Mouse (Mus musculus) liver, adult 2 months (tissue): ENCODE data around the gene Etfrf1.

Experiments used
- CTCF ChIP-seq: fragments of 200-500 bp; IDR thresholded peaks from 2 replicates; pipeline ENCODE4 v1.5.1; 2011; ENCODE audit warnings: low read depth, low read length, control low read depth
- POLR2A ChIP-seq: fragments of 200-500 bp; IDR thresholded peaks from 2 replicates; pipeline ENCODE4 v1.6.1; 2011; ENCODE audit warnings: low read length, control low read depth; ENCODE audit not compliant: insufficient read depth; ENCODE audit errors: extremely low read depth

DNA sequence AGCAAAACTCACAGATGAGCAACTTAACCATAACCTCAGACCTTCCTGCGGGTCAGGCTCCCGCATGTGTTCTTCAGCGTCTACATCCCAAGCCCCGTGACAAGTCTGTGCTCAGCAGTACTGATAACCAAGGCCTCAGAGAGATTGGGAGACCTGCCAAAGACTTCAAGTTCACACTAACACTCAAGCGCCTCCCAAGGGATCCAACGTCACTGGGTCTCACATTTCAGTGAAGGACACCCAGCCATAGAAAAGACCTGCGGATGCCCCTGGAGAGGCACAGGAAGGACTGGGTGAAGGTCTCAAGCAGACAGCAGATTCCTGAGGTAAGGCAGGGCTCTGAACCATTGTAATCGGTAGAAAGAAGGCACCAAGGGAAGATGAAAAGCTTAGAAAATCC is 28.9 kb upstream of the Etfrf1 start:
- no peak for TF ChIP-seq CTCF
- TF ChIP-seq POLR2A: no peak
